Mouse (Mus musculus) heart, adult 2 months (tissue): ENCODE results near the gene Prkcz. TPM values are rescaled to one million over a fixed set of nuclear protein-coding genes. Genes with fewer than 3 reads are reported as not detected.
A peak's percentile ranks its signal among the peaks of the same experiment; 100 is the strongest.

ENCODE experiments used
- DNase-seq, 2 experiments: peaks; one replicate each; pipeline ENCODE4 v3.0.0; 2021
- H3K27ac ChIP-seq: fragments of 200-600 bp; 2 replicates; pipeline ENCODE4 v1.8.1; 2022
- H3K27me3 ChIP-seq: fragments of 200-500 bp; 2 replicates; pipeline ENCODE4 v1.6.1; 2012; ENCODE audit warnings: mild to moderate bottlenecking, low read length, inconsistent platforms, mixed read lengths; ENCODE audit not compliant: control insufficient read depth, insufficient read depth
- H3K36me3 ChIP-seq: fragments of 200-500 bp; 2 replicates; pipeline ENCODE4 v1.6.1; 2012; ENCODE audit warnings: low read length, inconsistent platforms; ENCODE audit not compliant: control insufficient read depth, insufficient read depth
- H3K4me1 ChIP-seq: fragments of 200-500 bp; 2 replicates; pipeline ENCODE4 v1.6.1; 2011; ENCODE audit warnings: low read length; ENCODE audit not compliant: control insufficient read depth, insufficient read depth
- H3K4me3 ChIP-seq: fragments of 200-600 bp; 2 replicates; pipeline ENCODE4 v1.8.1; 2022
- H3K79me2 ChIP-seq: fragments of 200-500 bp; replicated peaks from 2 replicates; pipeline ENCODE4 v1.6.1; 2012; ENCODE audit warnings: mild to moderate bottlenecking, inconsistent platforms, low read length, moderate library complexity, mixed read lengths; ENCODE audit not compliant: control insufficient read depth, insufficient read depth
- H3K9ac ChIP-seq: fragments of 200-500 bp; 2 replicates; pipeline ENCODE4 v1.6.1; 2012; ENCODE audit warnings: low read depth, mild to moderate bottlenecking, control low read depth, inconsistent platforms, low read length, mixed read lengths
- CTCF ChIP-seq: fragments of 200-600 bp; IDR thresholded peaks from 2 replicates; pipeline ENCODE4 v1.8.1; 2022; ENCODE audit warnings: antibody characterized with exemption, mild to moderate bottlenecking, moderate library complexity
- EP300 ChIP-seq: fragments of 200-500 bp; IDR thresholded peaks from 2 replicates; pipeline ENCODE4 v1.6.1; 2011; ENCODE audit warnings: low read depth, low read length, control low read depth; ENCODE audit not compliant: insufficient read depth
- POLR2A ChIP-seq: fragments of 200-500 bp; IDR thresholded peaks from 2 replicates; pipeline ENCODE4 v1.6.1; 2011; ENCODE audit warnings: mild to moderate bottlenecking, low read depth, low read length, control low read depth; ENCODE audit not compliant: insufficient read depth
- WGBS: fragments of 180-500 bp; shearing (Covaris S2); methylation state at CpG from one replicate; pipeline ENCODE4 v1.1.7; 2018; 5-methylcytosine and 5-hydroxymethylcytosine counted together
- intact Hi-C: fragments of 180-260 bp; cut with DNase I; formaldehyde crosslinking; loops from one replicate; pipeline ENCODE4 v1.15.1; 2025
- polyA plus RNA-seq: library from polyadenylated mRNA; depleted of rRNA; stranded (reverse); fragments of >200 nt; gene quantifications from 2 replicates; pipeline ENCODE4 v1.2.3, GENCODE M21; 2012
- total RNA-seq, 2 experiments: library from RNA; stranded (reverse); gene quantifications; 2 replicates each; pipeline ENCODE4 v1.2.3; 2021

Gene Prkcz
- total and polyA plus RNA-seq, 3 experiments: 1.5 to 2.6 (median 2.3) TPM

- 64% methylated on average over 7 of the region's 7 CpGs for WGBS
- intact Hi-C loops: no loop called here
Observed at GRCm38 (mm10) chr4:155381974-155382373, 20.8 kb upstream of the Prkcz start.

GRCm38 (mm10) chr4:155371797-155372735 lies 10.9 kb upstream of the Prkcz start:
- intact Hi-C loops: no loop called here
- Histone ChIP-seq H3K9ac (no peak overlapping the region), H3K4me1 (no peaks in the 10 kb centered on the region), H3K27ac (no peak overlapping the region), H3K79me2 (no peaks in the 10 kb centered on the region), H3K36me3 (no peaks in the 10 kb centered on the region), H3K27me3 (no peaks in the 10 kb centered on the region), H3K4me3 (no peak overlapping the region)
- 62% methylated on average over 5 of the region's 5 CpGs for whole genome bisulfite sequencing
- DNase-seq: no peak
- no peak for TF ChIP-seq EP300
- TF ChIP-seq CTCF: no peak
- no peak for TF ChIP-seq POLR2A

More at GRCm38 (mm10) chr4:155381974-155382373, 20.8 kb upstream of the Prkcz start:
- Histone ChIP-seq H3K27me3 (no peaks in the 10 kb centered on the region), H3K4me1 (no peaks in the 10 kb centered on the region), H3K4me3 (no peak overlapping the region), H3K9ac (no peak overlapping the region), H3K36me3 (no peaks in the 10 kb centered on the region), H3K27ac (no peak overlapping the region), H3K79me2 (no peaks in the 10 kb centered on the region)
- DNase-seq: no peak
- no peak for TF ChIP-seq POLR2A

DNA sequence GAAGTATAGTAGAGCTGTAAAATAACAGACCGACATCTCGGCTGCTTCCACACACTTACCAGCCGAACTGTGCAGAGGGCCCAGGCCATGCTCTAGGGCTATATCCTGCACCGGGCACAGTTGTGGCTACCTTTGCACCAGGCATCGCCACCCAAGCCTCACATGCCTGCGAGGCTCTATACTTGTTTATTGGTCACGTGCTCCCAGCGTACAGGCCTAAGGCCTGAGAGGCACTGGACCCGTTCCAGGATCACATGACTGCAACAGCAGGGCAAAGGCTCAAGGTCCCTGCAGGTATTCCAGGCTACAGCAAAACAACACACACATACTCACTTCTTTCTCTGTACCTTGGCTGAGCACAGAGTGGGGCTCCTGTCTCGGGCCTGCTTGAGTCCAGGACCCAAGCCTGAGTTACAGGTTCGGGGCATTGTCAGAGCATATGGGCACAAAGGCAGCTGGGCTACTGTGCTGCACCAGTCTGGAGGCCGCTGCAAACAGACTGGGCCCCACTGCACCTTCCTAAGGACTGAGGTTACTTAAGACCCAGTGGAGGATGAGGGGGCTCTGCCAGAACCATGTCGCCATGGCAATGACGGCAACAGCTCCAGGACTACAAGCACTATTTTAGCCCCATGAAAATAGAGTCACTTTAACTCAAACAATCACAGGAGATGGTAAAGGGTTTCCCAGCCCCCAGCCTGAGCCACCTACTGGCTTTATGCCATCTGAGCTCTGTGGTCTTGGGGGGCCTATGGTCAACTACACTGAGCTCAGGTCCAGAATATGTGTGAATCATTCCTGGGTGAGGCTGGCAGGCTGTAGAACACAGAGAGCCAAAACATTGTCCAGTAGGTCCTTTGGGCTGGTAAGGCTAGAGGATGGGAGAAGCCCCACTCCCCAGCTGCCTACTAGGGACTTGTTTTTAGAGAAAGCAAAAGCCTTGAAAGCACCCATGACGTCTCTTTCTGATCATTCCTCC lies 9.9 kb upstream of the Prkcz start:
- intact Hi-C loops: no loop called here
- no peaks in the 10 kb centered on the region for H3K27me3 ChIP-seq
- no peak overlapping the region for H3K9ac ChIP-seq
- no peaks in the 10 kb centered on the region for H3K4me1 ChIP-seq
- no peaks in the 10 kb centered on the region for H3K36me3 ChIP-seq
- no peak for DNase-seq
- no peak overlapping the region for H3K27ac ChIP-seq
- WGBS: 77% methylated on average over 15 of the region's 15 CpGs
- no peak overlapping the region for H3K4me3 ChIP-seq
- H3K79me2 ChIP-seq: no peaks in the 10 kb centered on the region
- TF ChIP-seq EP300 (no peak), CTCF (no peak), POLR2A (no peak)

DNA sequence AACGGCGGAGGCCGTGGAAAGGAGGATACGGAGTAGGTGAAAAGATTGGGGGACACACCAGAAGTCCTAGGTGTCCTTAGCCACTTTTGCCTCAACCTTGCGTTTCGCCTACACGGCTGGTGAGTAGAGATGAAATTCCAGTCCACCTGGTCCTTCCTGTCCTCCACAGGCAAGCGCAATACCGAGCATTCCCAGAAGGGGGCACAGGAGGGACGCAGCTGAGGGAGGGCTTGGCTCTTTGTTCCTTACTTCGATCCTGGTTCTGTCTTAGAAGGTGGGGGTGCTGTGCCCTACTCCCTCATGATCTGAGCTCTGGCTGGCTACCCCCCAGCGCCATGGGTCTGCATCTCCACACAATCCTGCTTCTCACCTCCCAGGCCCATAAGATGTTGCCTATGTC lies 7.5 kb upstream of the Prkcz start:
- intact Hi-C loops: loop anchor here (10.0 kb wide), 1 partner anchor 206 kb away; no protein-coding TSS in a partner anchor
- peak; percentile 50 to 83 for DNase-seq
- 25% methylated on average over 12 of the region's 12 CpGs for WGBS
- H3K79me2 ChIP-seq: no peaks in the 10 kb centered on the region
- H3K4me1 ChIP-seq: no peaks in the 10 kb centered on the region
- H3K4me3 ChIP-seq: no peak overlapping the region
- H3K27ac ChIP-seq: no peak overlapping the region
- no peaks in the 10 kb centered on the region for H3K27me3 ChIP-seq
- TF ChIP-seq CTCF (peak; percentile 91), EP300 (no peak), POLR2A (no peak)
- H3K36me3 ChIP-seq: no peaks in the 10 kb centered on the region
- no peak overlapping the region for H3K9ac ChIP-seq

- no peak overlapping the region for H3K4me3 ChIP-seq
- no peak overlapping the region for H3K9ac ChIP-seq
- no peak overlapping the region for H3K27ac ChIP-seq
- no peaks in the 10 kb centered on the region for H3K79me2 ChIP-seq
- H3K27me3 ChIP-seq: no peaks in the 10 kb centered on the region; the same call in 1 of the 2 replicates
- TF ChIP-seq CTCF: no peak
- no peak for TF ChIP-seq POLR2A
- TF ChIP-seq EP300: no peak
- WGBS: 84% methylated on average over 9 of the region's 9 CpGs
- intact Hi-C loops: loop anchor here (10.0 kb wide), 1 partner anchor 207 kb away; no protein-coding TSS in a partner anchor
- DNase-seq: no peak
- no peaks in the 10 kb centered on the region for H3K36me3 ChIP-seq
- no peaks in the 10 kb centered on the region for H3K4me1 ChIP-seq
Observed at GRCm38 (mm10) chr4:155367739-155368138, 6.6 kb upstream of the Prkcz start.
